Mouse (Mus musculus): ENCODE results near the gene Mitf. TPM values are rescaled to one million over a fixed set of nuclear protein-coding genes. Genes with fewer than 3 reads are reported as not detected.

Gene Mitf
- polyA plus RNA-seq, 1 experiment, result 6.1 TPM

DNA sequence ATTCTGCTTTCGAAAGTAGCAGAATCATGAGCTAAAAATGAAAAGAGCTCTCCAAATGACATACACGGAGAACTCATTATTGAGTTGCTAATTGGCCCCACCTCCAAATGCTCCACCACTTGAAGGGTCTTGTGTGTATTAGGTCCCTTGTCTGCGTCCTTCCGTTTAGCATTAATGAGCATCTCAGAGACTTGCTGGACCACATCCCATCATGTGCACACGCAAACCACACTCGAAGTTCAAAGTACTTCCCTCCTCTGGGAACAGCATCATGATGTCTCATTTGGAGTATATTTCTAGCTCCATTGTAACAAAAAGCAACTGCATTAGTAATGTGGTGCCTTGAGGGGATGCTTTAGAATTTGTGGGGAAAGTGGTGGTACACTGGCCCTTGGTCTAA is 24.6 kb upstream of the Mitf start:
- DNase-seq, result no peak
- no peaks in the 10 kb centered on the region for H3K4me1 ChIP-seq (ENCODE audit: control insufficient read depth, insufficient read depth, low read length)
- TF ChIP-seq POLR2A (IDR thresholded peaks at IDR 0.05; ENCODE audit: borderline replicate concordance, extremely low read depth, low read depth, low read length), result no peak
- no peak for TF ChIP-seq CTCF (IDR thresholded peaks at IDR 0.05; ENCODE audit: insufficient read depth, low read length)
- no peak overlapping the region for H3K4me3 ChIP-seq (replicated peaks; ENCODE audit: extremely low read depth, low read depth, low read length)
- 76% methylated on average over 6 of the region's 6 CpGs for WGBS

DNA sequence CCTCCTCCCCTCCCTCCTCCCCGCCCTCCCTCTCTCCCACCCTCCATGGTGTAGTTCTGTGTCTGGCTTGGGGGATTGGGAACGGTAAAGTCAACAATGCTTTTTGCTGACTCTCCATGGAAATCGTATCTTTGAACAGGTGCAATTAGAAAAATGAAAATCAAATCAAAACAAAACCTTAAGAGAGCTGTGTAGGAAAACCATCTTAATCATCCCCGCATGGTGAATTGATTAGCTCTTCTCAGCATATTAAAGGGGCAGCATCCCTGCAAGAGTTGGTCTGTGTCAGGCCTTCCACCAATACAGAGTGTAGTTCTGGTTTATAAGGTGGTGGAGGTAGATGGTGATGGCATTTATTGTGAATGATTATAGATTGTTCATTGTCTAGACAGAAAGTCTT is 20.0 kb upstream of the Mitf start:
- WGBS, result 81% methylated on average over 4 of the region's 4 CpGs
- H3K4me3 ChIP-seq (replicated peaks; ENCODE audit: extremely low read depth, low read depth, low read length), result no peak overlapping the region
- DNase-seq, result no peak
- TF ChIP-seq CTCF (IDR thresholded peaks at IDR 0.05; ENCODE audit: insufficient read depth, low read length) (no peak), POLR2A (IDR thresholded peaks at IDR 0.05; ENCODE audit: borderline replicate concordance, extremely low read depth, low read depth, low read length) (no peak)
- H3K4me1 ChIP-seq (ENCODE audit: control insufficient read depth, insufficient read depth, low read length), result no peaks in the 10 kb centered on the region

DNA sequence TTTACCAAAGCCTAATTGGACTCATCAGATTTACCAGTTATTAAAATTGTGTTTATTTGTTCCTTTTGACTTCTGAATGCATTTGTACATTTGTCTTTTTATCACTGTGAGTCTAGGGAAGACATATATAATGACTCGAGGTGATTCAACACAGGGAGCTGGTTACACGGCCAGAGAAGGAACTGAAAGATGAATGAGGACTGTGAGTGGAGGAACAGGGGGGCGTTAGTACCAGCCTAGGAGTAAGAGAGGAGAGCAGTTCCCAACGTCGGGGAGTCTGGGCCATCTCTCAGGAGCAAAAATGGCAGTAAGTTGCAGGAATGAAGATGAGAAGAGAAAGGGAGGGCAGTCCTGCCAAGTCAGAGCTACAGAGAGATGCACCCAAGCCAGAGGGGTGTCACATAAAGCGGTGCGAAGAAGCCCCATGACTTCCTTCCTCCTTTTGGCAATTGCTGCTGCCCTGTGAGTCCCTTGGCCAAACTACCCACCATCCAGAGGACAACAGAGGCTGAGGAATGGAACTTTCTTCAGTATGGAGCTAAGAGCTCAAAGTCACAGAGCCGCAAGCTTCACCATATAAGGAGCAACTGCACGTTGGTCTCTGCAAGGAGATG is 18.4 kb upstream of the Mitf start:
- no peaks in the 10 kb centered on the region for H3K4me1 ChIP-seq (ENCODE audit: control insufficient read depth, insufficient read depth, low read length)
- H3K4me3 ChIP-seq (replicated peaks; ENCODE audit: extremely low read depth, low read depth, low read length), result no peak overlapping the region
- no peak for DNase-seq
- TF ChIP-seq POLR2A (IDR thresholded peaks at IDR 0.05; ENCODE audit: borderline replicate concordance, extremely low read depth, low read depth, low read length), result no peak
- TF ChIP-seq CTCF (IDR thresholded peaks at IDR 0.05; ENCODE audit: insufficient read depth, low read length), result no peak
- WGBS, result 71% methylated on average over 9 of the region's 9 CpGs

DNA sequence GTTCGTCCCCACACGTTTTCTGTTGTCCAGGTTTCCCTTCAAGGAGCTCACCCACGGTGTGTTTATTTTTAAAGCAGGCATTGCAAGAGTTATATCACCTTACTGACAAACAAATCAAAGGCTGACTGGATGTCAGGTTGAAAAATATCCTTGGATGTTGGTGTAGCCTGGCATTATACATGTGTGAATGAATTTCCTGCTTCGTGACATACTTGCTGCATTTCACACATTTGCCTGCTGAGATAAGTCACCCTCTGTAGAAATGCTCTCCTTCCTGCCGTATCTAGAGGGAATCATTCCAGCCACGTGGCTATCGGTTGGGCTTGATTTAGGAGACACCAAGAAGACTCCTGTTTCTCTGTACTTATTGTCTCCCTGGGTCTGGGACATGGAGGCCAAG is 17.2 kb upstream of the Mitf start:
- Histone ChIP-seq H3K4me1 (ENCODE audit: control insufficient read depth, insufficient read depth, low read length) (no peaks in the 10 kb centered on the region), H3K4me3 (replicated peaks; ENCODE audit: extremely low read depth, low read depth, low read length) (no peak overlapping the region)
- WGBS, result 45% methylated on average over 7 of the region's 7 CpGs
- TF ChIP-seq POLR2A (IDR thresholded peaks at IDR 0.05; ENCODE audit: borderline replicate concordance, extremely low read depth, low read depth, low read length), result no peak
- TF ChIP-seq CTCF (IDR thresholded peaks at IDR 0.05; ENCODE audit: insufficient read depth, low read length), result no peak
- no peak for DNase-seq

DNA sequence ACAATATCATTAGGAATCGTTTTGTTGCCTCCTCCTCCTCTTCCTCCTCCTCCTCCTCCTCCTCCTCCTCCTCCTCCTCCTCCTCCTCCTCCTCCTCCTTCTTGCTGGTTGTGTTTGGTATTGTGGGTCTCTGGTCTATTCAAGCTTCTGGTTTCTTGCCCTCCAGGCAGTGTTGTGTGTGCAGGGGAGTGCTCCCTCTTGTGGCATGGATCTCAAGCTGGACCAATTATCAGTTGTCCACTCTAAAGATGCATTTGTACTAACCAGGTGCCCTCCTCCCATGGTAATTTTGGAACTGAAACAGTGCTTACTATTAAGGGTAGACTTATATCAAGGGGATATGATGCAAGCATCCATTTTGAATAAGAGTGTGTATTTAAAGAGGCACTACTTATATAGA is 14.7 kb upstream of the Mitf start:
- no peak for DNase-seq
- WGBS, result 75% methylated on average over 1 of the region's 1 CpGs
- TF ChIP-seq CTCF (IDR thresholded peaks at IDR 0.05; ENCODE audit: insufficient read depth, low read length), result peak; percentile 67
- TF ChIP-seq POLR2A (IDR thresholded peaks at IDR 0.05; ENCODE audit: borderline replicate concordance, extremely low read depth, low read depth, low read length), result no peak
- Histone ChIP-seq H3K4me1 (ENCODE audit: control insufficient read depth, insufficient read depth, low read length) (no peaks in the 10 kb centered on the region), H3K4me3 (replicated peaks; ENCODE audit: extremely low read depth, low read depth, low read length) (no peak overlapping the region)

DNA sequence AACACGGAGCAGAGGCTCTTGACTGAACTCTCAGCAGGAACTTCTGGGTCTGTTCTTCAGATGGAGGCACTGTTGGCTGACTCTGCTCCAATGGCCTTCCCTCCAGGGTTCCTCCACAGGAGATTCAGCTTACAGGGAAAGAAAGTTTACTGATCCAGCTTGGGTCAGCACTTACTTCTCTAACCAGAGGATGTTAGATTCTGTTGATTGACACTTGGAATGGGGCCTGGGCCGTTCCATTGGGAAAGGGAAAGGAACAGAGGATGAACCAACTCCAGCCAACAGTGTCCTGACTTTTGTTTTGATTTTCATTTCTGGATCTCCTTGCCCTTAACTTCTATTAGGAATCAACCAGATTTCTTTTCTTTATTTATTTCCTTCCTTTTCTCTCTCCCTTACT is 11.7 kb upstream of the Mitf start:
- DNase-seq, result no peak
- TF ChIP-seq CTCF (IDR thresholded peaks at IDR 0.05; ENCODE audit: insufficient read depth, low read length), result no peak
- TF ChIP-seq POLR2A (IDR thresholded peaks at IDR 0.05; ENCODE audit: borderline replicate concordance, extremely low read depth, low read depth, low read length), result no peak
- Histone ChIP-seq H3K4me3 (replicated peaks; ENCODE audit: extremely low read depth, low read depth, low read length) (no peak overlapping the region), H3K4me1 (ENCODE audit: control insufficient read depth, insufficient read depth, low read length) (no peaks in the 10 kb centered on the region)
- 57% methylated on average over 2 of the region's 2 CpGs for WGBS

DNA sequence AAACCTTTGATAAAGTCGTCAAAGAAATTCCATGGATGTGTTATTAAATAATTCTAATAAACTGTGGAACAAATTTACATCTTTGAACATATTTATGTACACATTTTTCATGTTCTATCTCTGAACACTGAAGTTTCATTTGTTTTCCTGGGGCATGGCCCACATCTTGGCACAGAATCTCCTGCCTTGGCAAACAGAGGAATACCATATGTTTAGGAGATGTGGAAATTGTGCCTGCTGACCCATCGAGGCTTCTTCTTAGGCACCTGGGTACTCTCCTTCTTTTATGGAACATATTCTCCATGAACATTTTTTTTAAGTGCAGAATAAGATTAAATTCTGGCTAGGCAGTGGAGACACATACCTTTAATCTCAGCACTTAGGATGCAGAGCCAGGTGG is 6.2 kb upstream of the Mitf start:
- 49% methylated on average over 2 of the region's 2 CpGs for WGBS
- DNase-seq, result no peak
- H3K4me3 ChIP-seq (replicated peaks; ENCODE audit: extremely low read depth, low read depth, low read length), result no peak overlapping the region
- no peaks in the 10 kb centered on the region for H3K4me1 ChIP-seq (ENCODE audit: control insufficient read depth, insufficient read depth, low read length)
- no peak for TF ChIP-seq CTCF (IDR thresholded peaks at IDR 0.05; ENCODE audit: insufficient read depth, low read length)
- no peak for TF ChIP-seq POLR2A (IDR thresholded peaks at IDR 0.05; ENCODE audit: borderline replicate concordance, extremely low read depth, low read depth, low read length)

DNA sequence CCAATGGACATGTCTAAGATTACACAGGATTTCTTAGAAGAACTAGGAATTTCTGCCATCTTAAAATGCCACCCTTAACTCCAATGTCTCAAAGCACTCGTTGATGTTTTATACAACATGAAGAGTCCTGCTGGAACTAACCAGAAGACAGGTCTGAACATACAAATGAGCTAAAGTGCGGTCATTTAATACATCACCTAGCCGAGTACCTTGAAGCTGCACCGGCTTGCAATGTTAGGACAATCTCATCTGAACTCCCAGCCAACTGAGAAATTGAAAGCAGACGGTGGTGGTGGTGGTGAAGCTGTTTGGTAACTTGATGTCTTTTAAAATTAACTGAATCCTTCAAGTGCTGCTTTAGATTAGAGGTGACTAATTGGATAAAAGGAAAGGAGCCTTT is 801 bp upstream of the Mitf start:
- Histone ChIP-seq H3K4me1 (ENCODE audit: control insufficient read depth, insufficient read depth, low read length) (no peaks in the 10 kb centered on the region; the same call in 1 of the 2 replicates), H3K4me3 (replicated peaks; ENCODE audit: extremely low read depth, low read depth, low read length) (peak overlapping the region; percentile 21)
- TF ChIP-seq POLR2A (IDR thresholded peaks at IDR 0.05; ENCODE audit: borderline replicate concordance, extremely low read depth, low read depth, low read length) (no peak), CTCF (IDR thresholded peaks at IDR 0.05; ENCODE audit: insufficient read depth, low read length) (no peak)
- 33% methylated on average over 5 of the region's 5 CpGs for WGBS
- DNase-seq, result no peak

DNA sequence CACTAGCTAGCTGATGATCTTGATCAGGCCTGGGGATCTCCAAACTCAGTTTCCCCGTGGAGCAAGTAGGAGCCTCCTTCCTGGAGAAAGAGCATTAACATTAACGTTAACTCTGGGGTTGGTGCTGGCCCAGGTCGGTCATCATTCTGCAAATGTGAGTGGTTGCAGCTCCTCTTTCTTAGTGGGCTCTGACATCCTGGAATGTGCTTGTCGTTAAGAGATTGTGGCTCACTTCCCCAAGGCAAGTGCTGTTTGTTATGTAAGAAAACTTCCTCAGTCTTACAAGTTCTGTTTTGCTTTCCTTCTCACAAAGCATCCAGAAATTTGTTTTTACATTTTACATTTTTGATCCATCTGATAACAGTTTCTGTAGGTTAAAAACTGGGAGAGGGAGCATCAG is 7.3 kb downstream of the Mitf start:
- TF ChIP-seq CTCF (IDR thresholded peaks at IDR 0.05; ENCODE audit: insufficient read depth, low read length) (no peak), POLR2A (IDR thresholded peaks at IDR 0.05; ENCODE audit: borderline replicate concordance, extremely low read depth, low read depth, low read length) (no peak)
- DNase-seq, result no peak
- H3K4me1 ChIP-seq (ENCODE audit: control insufficient read depth, insufficient read depth, low read length), result peaks cover 4% of the 10 kb centered on the region
- H3K4me3 ChIP-seq (replicated peaks; ENCODE audit: extremely low read depth, low read depth, low read length), result no peak overlapping the region
- 37% methylated on average over 4 of the region's 4 CpGs for WGBS

DNA sequence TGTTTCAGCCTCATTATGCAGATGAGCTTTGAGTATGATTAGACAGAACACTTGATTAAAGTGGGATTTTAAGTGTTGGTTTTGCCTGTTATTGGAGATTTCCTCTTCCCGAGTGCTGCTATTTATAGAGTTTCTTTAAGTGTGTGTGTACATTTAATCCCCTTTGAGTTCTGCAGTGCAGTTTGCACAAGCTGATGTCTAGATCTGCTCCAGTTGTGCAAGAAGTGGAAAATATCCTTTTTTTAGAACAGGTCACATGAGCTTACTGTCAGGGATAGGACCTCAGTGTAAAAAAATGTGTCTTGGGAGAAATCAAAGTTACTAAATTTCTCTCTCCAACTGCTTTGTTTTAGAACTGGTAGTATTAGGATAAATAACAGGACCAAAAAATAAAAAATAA is 8.9 kb downstream of the Mitf start:
- WGBS, result 23% methylated on average over 1 of the region's 1 CpGs
- no peak for DNase-seq
- Histone ChIP-seq H3K4me1 (ENCODE audit: control insufficient read depth, insufficient read depth, low read length) (peaks cover 4% of the 10 kb centered on the region), H3K4me3 (replicated peaks; ENCODE audit: extremely low read depth, low read depth, low read length) (no peak overlapping the region)
- TF ChIP-seq CTCF (IDR thresholded peaks at IDR 0.05; ENCODE audit: insufficient read depth, low read length) (no peak), POLR2A (IDR thresholded peaks at IDR 0.05; ENCODE audit: borderline replicate concordance, extremely low read depth, low read depth, low read length) (no peak)
